Mouse (Mus musculus): ENCODE results near the gene Rapgef1. TPM values are rescaled to one million over a fixed set of nuclear protein-coding genes. Genes with fewer than 3 reads are reported as not detected.

Gene Rapgef1
- total and polyA plus RNA-seq, 2 experiments from 2014 or later = 19.4 to 99.1 TPM

GRCm38 (mm10) chr2:29738799-29739198, 119.3 kb downstream of the Rapgef1 start:
- no peak for ATAC-seq
- WGBS = 71% methylated on average over 4 of the region's 4 CpGs
- peaks cover 64% of the 10 kb centered on the region for H3K36me3 ChIP-seq (ENCODE audit: insufficient read depth)

GRCm38 (mm10) chr2:29739368-29739767, 119.8 kb downstream of the Rapgef1 start:
- no peak overlapping the region for H3K27ac ChIP-seq (ENCODE audit: low read depth, low read length)
- H3K27me3 ChIP-seq (ENCODE audit: insufficient read depth, low read length) = no peaks in the 10 kb centered on the region
- no peaks in the 10 kb centered on the region for H3K9me3 ChIP-seq (ENCODE audit: low read length)
- ATAC-seq = 0 out of 2 replicates have a peak, but pooled peaks have one; percentile 12
- H3K4me2 ChIP-seq (ENCODE audit: low read depth) = no peak overlapping the region
- peak; percentile 25; the same call in 1 of the 2 replicates for TF ChIP-seq CTCF (IDR thresholded peaks at IDR 0.05; ENCODE audit: low read depth)
- H3K9ac ChIP-seq = no peak overlapping the region
- DNase-seq = no peak
- 80% methylated on average over 5 of the region's 5 CpGs for WGBS
- H3K36me3 ChIP-seq (ENCODE audit: insufficient read depth) = peaks cover 58% of the 10 kb centered on the region
- H3K4me3 ChIP-seq (ENCODE audit: low read depth, low read length) = no peak overlapping the region
- no peaks in the 10 kb centered on the region for H3K4me1 ChIP-seq (ENCODE audit: insufficient read depth)

More at GRCm38 (mm10) chr2:29738799-29739198, 119.3 kb downstream of the Rapgef1 start:
- no peaks in the 10 kb centered on the region for H3K4me1 ChIP-seq (ENCODE audit: insufficient read depth)
- H3K4me2 ChIP-seq (ENCODE audit: low read depth) = no peak overlapping the region
- DNase-seq = no peak
- H3K9me3 ChIP-seq (ENCODE audit: low read length) = no peaks in the 10 kb centered on the region
- TF ChIP-seq CTCF (IDR thresholded peaks at IDR 0.05; ENCODE audit: low read depth) = no peak
- no peak overlapping the region for H3K27ac ChIP-seq (ENCODE audit: low read depth, low read length)
- no peak overlapping the region for H3K4me3 ChIP-seq (ENCODE audit: low read depth, low read length)
- no peak overlapping the region for H3K9ac ChIP-seq
- no peaks in the 10 kb centered on the region for H3K27me3 ChIP-seq (ENCODE audit: insufficient read depth, low read length)

GRCm38 (mm10) chr2:29741207-29741606, 121.7 kb downstream of the Rapgef1 start:
- H3K36me3 ChIP-seq (ENCODE audit: insufficient read depth) = peaks cover 40% of the 10 kb centered on the region
- no peak overlapping the region for H3K4me3 ChIP-seq (ENCODE audit: low read depth, low read length)
- no peak for ATAC-seq
- H3K4me1 ChIP-seq (ENCODE audit: insufficient read depth) = no peaks in the 10 kb centered on the region
- no peak for DNase-seq
- no peak overlapping the region for H3K4me2 ChIP-seq (ENCODE audit: low read depth)
- no peak overlapping the region for H3K27ac ChIP-seq (ENCODE audit: low read depth, low read length)
- no peaks in the 10 kb centered on the region for H3K9me3 ChIP-seq (ENCODE audit: low read length)
- H3K9ac ChIP-seq = no peak overlapping the region
- no peaks in the 10 kb centered on the region; the same call in 1 of the 2 replicates for H3K27me3 ChIP-seq (ENCODE audit: insufficient read depth, low read length)
- no peak for TF ChIP-seq CTCF (IDR thresholded peaks at IDR 0.05; ENCODE audit: low read depth)
- 96% methylated on average over 6 of the region's 6 CpGs for WGBS

- no peak for ATAC-seq
Observed at GRCm38 (mm10) chr2:29744256-29744655, 124.7 kb downstream of the Rapgef1 start.

GRCm38 (mm10) chr2:29747188-29747782, 127.8 kb downstream of the Rapgef1 start:
- H3K9me3 ChIP-seq (ENCODE audit: low read length) = no peaks in the 10 kb centered on the region
- no peaks in the 10 kb centered on the region for H3K36me3 ChIP-seq (ENCODE audit: insufficient read depth)
- H3K27ac ChIP-seq (ENCODE audit: low read depth, low read length) = no peak overlapping the region
- peak overlapping the region; percentile 71 for H3K4me2 ChIP-seq (ENCODE audit: low read depth)
- DNase-seq = peak; percentile 25
- 8% methylated on average over 40 of the region's 50 CpGs for WGBS
- peak overlapping the region; percentile 56 for H3K9ac ChIP-seq
- H3K4me3 ChIP-seq (ENCODE audit: low read depth, low read length) = peak overlapping the region; percentile 35
- TF ChIP-seq CTCF (IDR thresholded peaks at IDR 0.05; ENCODE audit: low read depth) = no peak
- no peaks in the 10 kb centered on the region for H3K4me1 ChIP-seq (ENCODE audit: insufficient read depth)
- ATAC-seq = peak; percentile 59
- peaks cover 21% of the 10 kb centered on the region; the same call in 1 of the 2 replicates for H3K27me3 ChIP-seq (ENCODE audit: insufficient read depth, low read length)

More at GRCm38 (mm10) chr2:29744256-29744655, 124.7 kb downstream of the Rapgef1 start:
- no peak overlapping the region for H3K4me2 ChIP-seq (ENCODE audit: low read depth)
- H3K4me3 ChIP-seq (ENCODE audit: low read depth, low read length) = no peak overlapping the region
- H3K27ac ChIP-seq (ENCODE audit: low read depth, low read length) = no peak overlapping the region
- no peaks in the 10 kb centered on the region for H3K4me1 ChIP-seq (ENCODE audit: insufficient read depth)
- H3K27me3 ChIP-seq (ENCODE audit: insufficient read depth, low read length) = peaks cover 8% of the 10 kb centered on the region; the same call in 1 of the 2 replicates
- DNase-seq = no peak
- H3K9me3 ChIP-seq (ENCODE audit: low read length) = no peaks in the 10 kb centered on the region
- H3K9ac ChIP-seq = no peak overlapping the region
- 91% methylated on average over 6 of the region's 6 CpGs for WGBS
- peaks cover 9% of the 10 kb centered on the region; the same call in 1 of the 2 replicates for H3K36me3 ChIP-seq (ENCODE audit: insufficient read depth)
- TF ChIP-seq CTCF (IDR thresholded peaks at IDR 0.05; ENCODE audit: low read depth) = no peak

GRCm38 (mm10) chr2:29747852-29748251, 128.3 kb downstream of the Rapgef1 start:
- no peak overlapping the region for H3K27ac ChIP-seq (ENCODE audit: low read depth, low read length)
- DNase-seq (peak; percentile 21), ATAC-seq (no peak; the same call in 1 of the 2 replicates)
- peaks cover 23% of the 10 kb centered on the region; the same call in 1 of the 2 replicates for H3K27me3 ChIP-seq (ENCODE audit: insufficient read depth, low read length)
- no peaks in the 10 kb centered on the region for H3K9me3 ChIP-seq (ENCODE audit: low read length)
- no peaks in the 10 kb centered on the region for H3K4me1 ChIP-seq (ENCODE audit: insufficient read depth)
- no peak overlapping the region for H3K4me3 ChIP-seq (ENCODE audit: low read depth, low read length)
- H3K4me2 ChIP-seq (ENCODE audit: low read depth) = 0 out of 2 replicates have a peak overlapping the region, but pooled peaks have one; percentile 71
- TF ChIP-seq CTCF (IDR thresholded peaks at IDR 0.05; ENCODE audit: low read depth) = peak; percentile 59
- no peak overlapping the region for H3K9ac ChIP-seq
- no peaks in the 10 kb centered on the region for H3K36me3 ChIP-seq (ENCODE audit: insufficient read depth)
- 64% methylated on average over 5 of the region's 5 CpGs for WGBS

- no peaks in the 10 kb centered on the region for H3K9me3 ChIP-seq (ENCODE audit: low read length)
- DNase-seq (no peak), ATAC-seq (no peak)
- H3K4me1 ChIP-seq (ENCODE audit: insufficient read depth) = no peaks in the 10 kb centered on the region
- no peak overlapping the region for H3K9ac ChIP-seq
- H3K4me3 ChIP-seq (ENCODE audit: low read depth, low read length) = no peak overlapping the region
- H3K27ac ChIP-seq (ENCODE audit: low read depth, low read length) = no peak overlapping the region
- 79% methylated on average over 4 of the region's 4 CpGs for WGBS
- no peak overlapping the region for H3K4me2 ChIP-seq (ENCODE audit: low read depth)
- no peaks in the 10 kb centered on the region for H3K36me3 ChIP-seq (ENCODE audit: insufficient read depth)
- peaks cover 23% of the 10 kb centered on the region; the same call in 1 of the 2 replicates for H3K27me3 ChIP-seq (ENCODE audit: insufficient read depth, low read length)
- TF ChIP-seq CTCF (IDR thresholded peaks at IDR 0.05; ENCODE audit: low read depth) = no peak
Observed at GRCm38 (mm10) chr2:29748499-29748898, 129.0 kb downstream of the Rapgef1 start.
